ENCODE assay signal across 9 mouse cellular contexts in genomic region chr17:87877207-87878073, GRCm38 (mm10). TPM values are rescaled to one million over a fixed set of nuclear protein-coding genes. Genes with fewer than 3 reads are reported as not detected.
DNase-seq lines count a peak whose midpoint lies in the region; ATAC-seq lines count a peak whose summit lies in the region.
"Had no signal": no experiment of that assay in that cellular context is flagged by ENCODE, and none has a peak within 500 bp of the region (broad histone marks: within the 10 kb centered on the region; RNA-seq: fewer than 3 reads in every experiment).

No protein-coding gene starts in this region.

- H3K4me2 ChIP-seq in forebrain, embryonic 15.5 days (replicated peaks): peak overlapping the region; percentile 10; the same call in 1 of the 2 replicates
- H3K4me2 ChIP-seq in hindbrain, embryonic 12.5 days (replicated peaks): peak overlapping the region; percentile 39
- peak overlapping the region; percentile 6; the same call in 1 of the 2 replicates for H3K4me2 ChIP-seq in midbrain, embryonic 11.5 days
- H3K4me2 ChIP-seq: liver, embryonic 15.5 days had no signal

- H3K9me3 ChIP-seq in forebrain, embryonic 15.5 days: no peaks in the 10 kb centered on the region
- H3K9me3 ChIP-seq in hindbrain, embryonic 12.5 days (replicated peaks): no peaks in the 10 kb centered on the region
- H3K9me3 ChIP-seq in midbrain, embryonic 11.5 days (ENCODE audit: control insufficient read depth, low read length): no peaks in the 10 kb centered on the region
- H3K9me3 ChIP-seq: liver, embryonic 15.5 days had no signal

- peak overlapping the region; percentile 52 for H3K27ac ChIP-seq in forebrain, embryonic 15.5 days (replicated peaks)
- H3K27ac ChIP-seq in hindbrain, embryonic 12.5 days: 0 out of 2 replicates have a peak overlapping the region, but pooled peaks have one; percentile 52
- H3K27ac ChIP-seq in midbrain, embryonic 11.5 days (ENCODE audit: low read depth, low read length): no peak overlapping the region; the same call in 1 of the 2 replicates
- H3K27ac ChIP-seq: liver, embryonic 15.5 days had no signal

- no peaks in the 10 kb centered on the region for H3K27me3 ChIP-seq in forebrain, embryonic 15.5 days
- H3K27me3 ChIP-seq in hindbrain, embryonic 12.5 days: peaks cover 31% of the 10 kb centered on the region
- no peaks in the 10 kb centered on the region; the same call in 1 of the 2 replicates for H3K27me3 ChIP-seq in midbrain, embryonic 11.5 days (ENCODE audit: control insufficient read depth, insufficient read depth, low read length)
- H3K27me3 ChIP-seq: liver, embryonic 15.5 days had no signal

- DNase-seq in gastrocnemius, adult 18-20 months (ENCODE audit: low spot score): peak; percentile 15
- DNase-seq in gastrocnemius, postnatal 4 days (ENCODE audit: low spot score in 2 of 2): no peak
- DNase-seq in cerebellum, adult 11-12 months: peak; percentile 64
- peak; percentile 51 for DNase-seq in layer of hippocampus, adult 8-10 months (ENCODE audit: low spot score in 2 of 2)
- peak; percentile 97 for DNase-seq in midbrain, embryonic 11.5 days (ENCODE audit: low spot score, missing footprints)
- peak; percentile 49 for DNase-seq in thymus, postnatal 0 days (ENCODE audit: low spot score)

- H3K9ac ChIP-seq in forebrain, embryonic 15.5 days (replicated peaks): no peak overlapping the region
- H3K9ac ChIP-seq in hindbrain, embryonic 12.5 days: no peak overlapping the region
- H3K9ac ChIP-seq in midbrain, embryonic 11.5 days (ENCODE audit: low read length): peak overlapping the region; percentile 7; the same call in 1 of the 2 replicates
- H3K9ac ChIP-seq: liver, embryonic 15.5 days had no signal

- no peak overlapping the region for H3K4me3 ChIP-seq in forebrain, embryonic 15.5 days
- no peak overlapping the region for H3K4me3 ChIP-seq in hindbrain, embryonic 12.5 days
- no peak overlapping the region for H3K4me3 ChIP-seq in midbrain, embryonic 11.5 days (ENCODE audit: low read depth, low read length)
- H3K4me3 ChIP-seq: liver, embryonic 15.5 days had no signal

- peak; percentile 51 for ATAC-seq in forebrain, embryonic 15.5 days (replicated peaks)
- ATAC-seq in hindbrain, embryonic 12.5 days (ENCODE audit: low FRiP score): peak; percentile 82
- ATAC-seq in midbrain, embryonic 11.5 days (ENCODE audit: low FRiP score): peak; percentile 82

- no peaks in the 10 kb centered on the region for H3K36me3 ChIP-seq in forebrain, embryonic 15.5 days
- no peaks in the 10 kb centered on the region for H3K36me3 ChIP-seq in hindbrain, embryonic 12.5 days
- H3K36me3 ChIP-seq in midbrain, embryonic 11.5 days (ENCODE audit: control insufficient read depth, insufficient read depth, low read length): no peaks in the 10 kb centered on the region
- H3K36me3 ChIP-seq: liver, embryonic 15.5 days had no signal

- H3K4me1 ChIP-seq in forebrain, embryonic 15.5 days: peaks cover 19% of the 10 kb centered on the region
- peaks cover 31% of the 10 kb centered on the region for H3K4me1 ChIP-seq in hindbrain, embryonic 12.5 days
- peaks cover 32% of the 10 kb centered on the region for H3K4me1 ChIP-seq in midbrain, embryonic 11.5 days (ENCODE audit: control insufficient read depth, insufficient read depth, low read length)
- H3K4me1 ChIP-seq: liver, embryonic 15.5 days had no signal

- WGBS in forebrain, embryonic 15.5 days: 8% methylated on average over 25 of the region's 25 CpGs
- 9% methylated on average over 25 of the region's 25 CpGs for WGBS in hindbrain, embryonic 12.5 days
- WGBS in midbrain, embryonic 11.5 days: 13% methylated on average over 25 of the region's 25 CpGs

RNA-seq across cellular contexts. Expression of gene Rpl36-ps4, which starts 43.3 kb away (rescaled TPM):
- not detected for total RNA-seq in gastrocnemius, adult 18-20 months (2021)
- total RNA-seq in gastrocnemius, postnatal 4 days (2021): not detected
- polyA plus RNA-seq in forebrain, embryonic 15.5 days (2015; fragmentation: Nextera tagmentation; extraction: Ambion mirVana): not detected in 2 replicates
- not detected in 2 replicates for polyA plus RNA-seq in hindbrain, embryonic 12.5 days (2016; fragmentation: Nextera tagmentation; extraction: Ambion mirVana)
- total RNA-seq in layer of hippocampus, adult 8-10 months (2022): not detected
- not detected in 2 replicates for polyA plus RNA-seq in midbrain, embryonic 11.5 days (2014; fragmentation: Nextera tagmentation; extraction: Ambion mirVana)
- not detected in 2 replicates for polyA plus RNA-seq in thymus, postnatal 0 days (2015; fragmentation: Nextera tagmentation; extraction: Ambion mirVana)
- polyA plus RNA-seq: liver, embryonic 15.5 days had no signal

Comparison
In these comparisons a context has a peak if more than half of its experiments do, and no peak if none do; other contexts are left out.
1. DNase-seq: peak in gastrocnemius, adult 18-20 months (single experiment), cerebellum, adult 11-12 months (single experiment), layer of hippocampus, adult 8-10 months (2 of 2), midbrain, embryonic 11.5 days (single experiment) and thymus, postnatal 0 days (single experiment); none in gastrocnemius, postnatal 4 days (0 of 2).
2. Peak in every context shown above with its lines, with median percentiles within 50 percentile points of each other: ATAC-seq and H3K4me2 ChIP-seq.